ENCODE assay signal across 15 mouse cellular contexts in genomic region chr14:68338440-68338839, GRCm38 (mm10).
DNase-seq lines count a peak whose midpoint lies in the region; ATAC-seq lines count a peak whose summit lies in the region.
"Had no signal": no experiment of that assay in that cellular context is flagged by ENCODE, and none has a peak within 500 bp of the region (broad histone marks: within the 10 kb centered on the region; RNA-seq: fewer than 3 reads in every experiment).

No protein-coding gene starts in this region.

- H3K36me3 ChIP-seq in midbrain, embryonic 10.5 days = no peaks in the 10 kb centered on the region
- H3K36me3 ChIP-seq in midbrain, embryonic 15.5 days (replicated peaks) = no peaks in the 10 kb centered on the region
- H3K36me3 ChIP-seq: heart, embryonic 12.5 days; limb, embryonic 15.5 days had no signal

- no peak overlapping the region for H3K4me3 ChIP-seq in midbrain, embryonic 10.5 days
- no peak overlapping the region for H3K4me3 ChIP-seq in midbrain, embryonic 15.5 days
- H3K4me3 ChIP-seq: heart, embryonic 12.5 days; limb, embryonic 15.5 days had no signal

- peaks cover 10% of the 10 kb centered on the region for H3K4me1 ChIP-seq in midbrain, embryonic 10.5 days
- H3K4me1 ChIP-seq in midbrain, embryonic 15.5 days = no peaks in the 10 kb centered on the region
- H3K4me1 ChIP-seq: limb, embryonic 15.5 days had no signal

- H3K4me2 ChIP-seq in midbrain, embryonic 15.5 days = no peak overlapping the region
- H3K4me2 ChIP-seq: heart, embryonic 12.5 days; limb, embryonic 15.5 days had no signal

- intact Hi-C loops in left cerebral cortex, postnatal 10 days (cut with DNase I) = loop anchor here (10.0 kb wide), 1 partner anchor 64 kb away; no protein-coding TSS in a partner anchor

- DNase-seq in adrenal gland, adult (ENCODE audit: inconsistent age in 2 of 2, low spot score in 1 of 2) = peak; percentile 18 to 38
- DNase-seq in adrenal gland, postnatal 10 days = no peak
- no peak for DNase-seq in midbrain, embryonic 10.5 days (ENCODE audit: low spot score)
- DNase-seq in kidney, postnatal 10 days = peak; percentile 12
- no peak for DNase-seq in ovary, postnatal 10 days (ENCODE audit: low spot score)
- DNase-seq in left cerebral cortex, postnatal 10 days (ENCODE audit: extremely low spot score in 1 of 2, low spot score in 2 of 2) = no peak
- DNase-seq in left cerebral cortex, adult 18-20 months (ENCODE audit: low spot score in 2 of 2) = no peak
- DNase-seq: cerebellum, adult 8-10 months; gastrocnemius, postnatal 10 days; right cerebral cortex, postnatal 4 days had no signal

- no peaks in the 10 kb centered on the region for H3K9me3 ChIP-seq in midbrain, embryonic 10.5 days (replicated peaks)
- H3K9me3 ChIP-seq in midbrain, embryonic 15.5 days = no peaks in the 10 kb centered on the region
- H3K9me3 ChIP-seq: heart, embryonic 12.5 days; limb, embryonic 15.5 days had no signal

- 53% methylated on average over 5 of the region's 5 CpGs for WGBS in midbrain, embryonic 10.5 days
- 63% methylated on average over 5 of the region's 5 CpGs for WGBS in midbrain, embryonic 15.5 days

- H3K27me3 ChIP-seq in midbrain, embryonic 10.5 days (ENCODE audit: low read depth, poor library complexity, severe bottlenecking) = no peaks in the 10 kb centered on the region
- H3K27me3 ChIP-seq in midbrain, embryonic 15.5 days (replicated peaks) = no peaks in the 10 kb centered on the region
- H3K27me3 ChIP-seq: heart, embryonic 12.5 days; limb, embryonic 15.5 days had no signal

- no peak for ATAC-seq in midbrain, embryonic 15.5 days (replicated peaks)
- ATAC-seq: forebrain, embryonic 16.5 days; lung, postnatal 0 days had no signal

- no peak overlapping the region for H3K9ac ChIP-seq in midbrain, embryonic 15.5 days
- H3K9ac ChIP-seq: heart, embryonic 12.5 days; limb, embryonic 15.5 days had no signal

- H3K27ac ChIP-seq in midbrain, embryonic 10.5 days (replicated peaks) = peak overlapping the region; percentile 42; the same call in 1 of the 2 replicates
- H3K27ac ChIP-seq in midbrain, embryonic 15.5 days = no peak overlapping the region
- H3K27ac ChIP-seq: limb, embryonic 15.5 days had no signal

Comparison
In these comparisons a context has a peak if more than half of its experiments do, and no peak if none do; other contexts are left out.
1. DNase-seq: peak in adrenal gland, adult (2 of 2) and kidney, postnatal 10 days (single experiment); none in adrenal gland, postnatal 10 days (single experiment), midbrain, embryonic 10.5 days (single experiment), ovary, postnatal 10 days (single experiment), left cerebral cortex, postnatal 10 days (0 of 2) and left cerebral cortex, adult 18-20 months (0 of 2).